Mouse (Mus musculus) 3T3-L1 (cell line): ENCODE measurements around the gene Gm10670.
"Not testable (repeated sequence)": the region's sequence is repeated elsewhere in the genome, so short reads cannot be mapped to it uniquely, and the experiment has no call there.

Source experiments
- DNase-seq: peaks from one replicate; pipeline ENCODE4 v3.0.0-alpha.2; 2015; ENCODE audit warnings: low read depth, low spot score

Gm10670 gene

DNA sequence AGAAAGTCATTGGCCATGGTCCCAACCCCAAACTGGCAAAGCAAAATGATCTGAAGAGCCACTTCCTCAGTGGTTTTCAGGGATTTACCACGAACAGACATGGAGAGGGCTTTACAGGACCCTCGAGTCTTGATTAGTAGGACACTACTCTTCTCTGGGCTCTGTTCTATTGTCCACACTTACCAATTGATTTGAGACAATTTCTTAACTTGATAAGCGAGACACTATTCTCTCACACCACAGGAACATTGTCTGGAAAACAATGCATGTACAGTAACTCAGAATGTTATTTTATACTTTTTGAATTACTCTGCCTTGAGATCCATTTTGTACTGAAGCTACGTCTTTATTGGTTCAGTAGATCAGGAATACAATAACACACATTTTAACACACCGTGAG lies at the start of gene Gm10670:
Gene Gm10670 (minus strand): TSS at position 101 of the 400 bp plus-strand sequence.
- DNase-seq, result not testable (repeated sequence)

DNA sequence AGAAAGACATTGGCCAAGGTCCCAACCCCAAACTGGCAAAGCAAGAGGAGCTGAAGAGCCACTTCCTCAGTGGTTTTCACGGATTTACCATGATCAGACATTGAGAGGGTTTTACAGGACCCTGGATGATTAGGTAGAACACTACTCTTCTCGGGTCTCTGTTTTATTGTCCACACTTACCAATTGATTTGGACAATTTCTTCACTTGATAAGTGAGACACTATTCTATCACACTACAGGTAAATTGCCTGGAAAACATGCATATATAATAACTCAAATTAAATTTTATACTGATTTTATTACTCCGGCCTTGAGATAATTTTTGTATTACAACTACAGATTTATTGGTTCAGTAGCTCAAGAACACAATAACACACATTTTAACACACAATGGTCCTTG lies 35.7 kb upstream of the Gm10670 start, which contains the start of gene Vmn1r103:
Gene Vmn1r103 (minus strand): TSS at position 101 of the 400 bp plus-strand sequence.
- DNase-seq, result not testable (repeated sequence)

DNA sequence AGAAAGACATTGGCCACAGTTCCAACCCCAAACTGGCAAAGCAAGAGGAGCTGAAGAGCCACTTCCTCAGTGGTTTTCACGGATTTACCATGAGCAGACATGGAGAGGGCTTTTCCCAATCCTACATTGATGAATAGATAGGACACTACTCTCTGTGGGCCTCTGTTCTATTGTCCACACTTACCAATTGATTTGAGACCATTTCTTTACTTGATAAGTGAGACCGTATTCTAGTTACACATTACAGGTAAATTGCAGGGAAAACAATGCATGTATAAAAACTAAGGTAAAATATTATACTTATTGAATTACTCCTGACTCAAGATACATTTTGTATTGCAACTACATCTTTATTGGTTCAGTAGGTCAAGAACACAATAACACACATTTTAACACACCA lies 32.2 kb downstream of the Gm10670 start, which contains the start of gene Vmn1r101:
Gene Vmn1r101 (minus strand): TSS at position 101 of the 400 bp plus-strand sequence.
- not testable (repeated sequence) for DNase-seq
